Mouse (Mus musculus) midbrain, embryonic 11.5 days (tissue): ENCODE measurements around the gene Cdc42bpa. TPM values are rescaled to one million over a fixed set of nuclear protein-coding genes. Genes with fewer than 3 reads are reported as not detected.

Experiments used
- ATAC-seq: fragments of 200-750 bp; cut with Nextera tagmentation; 2 replicates; pipeline ENCODE4 v1.8.0; 2017; ENCODE audit warnings: moderate TSS enrichment, moderate library complexity; ENCODE audit not compliant: low FRiP score
- DNase-seq: peaks from one replicate; pipeline ENCODE4 v3.0.0; 2015; ENCODE audit warnings: low spot score; ENCODE audit errors: missing footprints
- H3K27ac ChIP-seq: fragments of 300-500 bp; sonication (generic); 2 replicates; pipeline ENCODE4 v1.5.1; 2014; ENCODE audit warnings: low read depth, low read length
- H3K27me3 ChIP-seq: fragments of 300-500 bp; sonication (generic); 2 replicates; pipeline ENCODE4 v1.6.1; 2014; ENCODE audit warnings: mild to moderate bottlenecking, low read length, moderate library complexity, mixed read lengths; ENCODE audit not compliant: control insufficient read depth, insufficient read depth
- H3K36me3 ChIP-seq: fragments of 300-500 bp; sonication (generic); 2 replicates; pipeline ENCODE4 v1.6.1; 2014; ENCODE audit warnings: mild to moderate bottlenecking, low read length, moderate library complexity, mixed read lengths; ENCODE audit not compliant: control insufficient read depth, insufficient read depth
- H3K4me1 ChIP-seq: fragments of 300-500 bp; sonication (generic); 2 replicates; pipeline ENCODE4 v1.6.1; 2014; ENCODE audit warnings: low read length; ENCODE audit not compliant: control insufficient read depth, insufficient read depth
- H3K4me2 ChIP-seq: fragments of 300-500 bp; sonication (generic); 2 replicates; pipeline ENCODE4 v1.6.1; 2014; ENCODE audit warnings: mild to moderate bottlenecking, moderate library complexity
- H3K4me3 ChIP-seq: fragments of 300-500 bp; sonication (generic); 2 replicates; pipeline ENCODE4 v1.5.1; 2014; ENCODE audit warnings: low read depth, low read length
- H3K9ac ChIP-seq: fragments of 300-500 bp; sonication (generic); 2 replicates; pipeline ENCODE4 v1.6.1; 2014; ENCODE audit warnings: low read length
- H3K9me3 ChIP-seq: fragments of 300-500 bp; sonication (generic); 2 replicates; pipeline ENCODE4 v1.6.1; 2016; ENCODE audit warnings: low read length; ENCODE audit not compliant: control insufficient read depth
- WGBS: fragments of 180-500 bp; shearing (Covaris S2); extraction: QIAGEN DNeasy Blood & Tissue Kit; methylation state at CpG from one replicate; pipeline ENCODE4 v1.1.7; 2014; 5-methylcytosine and 5-hydroxymethylcytosine counted together
- polyA plus RNA-seq: library from polyadenylated mRNA; unstranded; fragments of >200 nt; fragmentation: Nextera tagmentation; extraction: Ambion mirVana; gene quantifications from 2 replicates; pipeline ENCODE4 v1.2.1, GENCODE M21; 2014

Cdc42bpa gene
- polyA plus RNA-seq, 1 experiment from 2014 or later = 12.7 TPM

DNA sequence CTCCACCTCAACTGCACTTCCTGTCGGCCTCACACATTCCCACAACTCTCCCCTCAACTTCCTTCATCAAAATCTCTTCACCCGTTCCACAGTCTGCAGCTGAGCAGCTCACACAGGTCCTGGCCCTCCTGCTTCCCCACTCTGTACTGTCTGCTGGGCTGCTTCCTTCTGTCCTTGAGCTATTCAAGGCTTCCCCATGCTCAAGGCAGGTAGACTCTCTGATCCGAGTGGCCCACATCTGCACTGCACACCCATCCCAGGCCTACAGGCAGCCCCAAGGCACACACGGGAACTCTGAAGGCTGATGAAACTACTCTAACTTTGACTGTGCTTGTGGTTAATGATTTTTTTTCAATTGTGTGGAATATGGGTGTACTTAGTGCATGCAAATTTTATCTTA, 232.6 kb downstream of the Cdc42bpa start:
- Histone ChIP-seq H3K4me3 (no peak overlapping the region), H3K27ac (no peak overlapping the region), H3K9me3 (no peaks in the 10 kb centered on the region), H3K4me1 (peaks cover 4% of the 10 kb centered on the region; the same call in 1 of the 2 replicates), H3K4me2 (no peak overlapping the region), H3K36me3 (no peaks in the 10 kb centered on the region), H3K9ac (no peak overlapping the region), H3K27me3 (no peaks in the 10 kb centered on the region)
- peak; percentile 53 for DNase-seq
- WGBS = 62% methylated on average over 4 of the region's 4 CpGs
- ATAC-seq = no peak

GRCm38 (mm10) chr1:180193391-180193935, 233.2 kb downstream of the Cdc42bpa start:
- no peak overlapping the region for H3K9ac ChIP-seq
- no peak for ATAC-seq
- H3K4me1 ChIP-seq = peaks cover 4% of the 10 kb centered on the region; the same call in 1 of the 2 replicates
- H3K4me2 ChIP-seq = no peak overlapping the region
- no peaks in the 10 kb centered on the region for H3K27me3 ChIP-seq
- peak; percentile 39 for DNase-seq
- no peak overlapping the region for H3K27ac ChIP-seq
- 86% methylated on average over 8 of the region's 8 CpGs for WGBS
- no peaks in the 10 kb centered on the region for H3K9me3 ChIP-seq
- H3K4me3 ChIP-seq = no peak overlapping the region
- no peaks in the 10 kb centered on the region for H3K36me3 ChIP-seq

DNA sequence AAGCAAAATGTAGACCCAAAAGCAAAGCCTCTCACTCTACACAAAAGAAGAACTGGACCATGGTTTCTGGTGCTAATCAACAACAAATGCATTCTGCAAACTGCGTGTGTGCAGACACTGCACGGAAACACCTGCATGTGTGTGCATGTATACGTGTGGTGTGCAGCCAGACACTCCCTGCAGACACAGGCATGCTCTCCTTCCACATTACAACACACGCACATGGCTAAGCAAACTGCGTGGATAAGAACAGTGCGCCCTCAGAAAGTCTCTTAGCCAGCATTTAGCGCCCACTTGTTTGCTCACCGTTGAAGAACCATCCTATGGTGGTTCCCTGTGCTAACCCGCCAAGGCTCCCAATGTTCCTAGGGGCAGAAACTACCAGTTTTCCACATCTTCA, 233.8 kb downstream of the Cdc42bpa start:
- Histone ChIP-seq H3K27ac (no peak overlapping the region), H3K4me2 (no peak overlapping the region), H3K4me1 (peaks cover 4% of the 10 kb centered on the region; the same call in 1 of the 2 replicates), H3K4me3 (no peak overlapping the region), H3K9me3 (no peaks in the 10 kb centered on the region), H3K36me3 (no peaks in the 10 kb centered on the region), H3K9ac (no peak overlapping the region), H3K27me3 (no peaks in the 10 kb centered on the region)
- ATAC-seq (no peak), DNase-seq (peak; percentile 28)
- 88% methylated on average over 9 of the region's 9 CpGs for WGBS

DNA sequence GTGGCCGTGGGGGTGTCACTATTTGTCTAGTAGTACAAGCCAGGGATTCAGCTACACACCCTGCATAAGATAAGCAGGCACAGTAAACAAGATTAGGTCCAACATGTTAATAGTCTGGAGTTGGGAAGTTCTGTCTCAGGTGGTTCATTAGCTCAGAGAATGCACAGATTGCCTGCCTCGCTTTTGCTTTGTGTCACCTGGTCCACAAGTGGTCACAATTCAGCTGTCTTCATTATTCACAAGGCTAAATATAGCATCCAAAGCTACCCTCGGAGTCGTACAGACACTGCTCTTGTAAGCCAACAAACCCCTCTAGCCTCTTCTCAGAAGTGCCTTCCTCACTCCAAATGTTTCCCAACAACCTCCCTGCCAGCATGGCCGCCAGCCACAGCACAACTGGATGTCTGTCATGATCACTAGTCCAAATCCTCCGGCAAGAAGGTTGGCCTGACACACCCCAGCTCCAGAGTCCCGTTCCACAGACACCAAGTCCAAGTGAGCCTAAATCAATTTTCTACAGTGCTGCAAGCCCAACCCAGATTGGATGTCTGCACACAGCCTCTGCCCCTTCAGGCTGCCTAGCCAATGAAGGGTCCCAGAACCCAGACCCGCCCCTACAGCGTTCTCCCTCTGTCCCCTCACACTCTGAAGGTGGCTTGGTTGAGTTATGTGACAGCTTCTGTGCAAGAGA, 234.7 kb downstream of the Cdc42bpa start:
- peak; percentile 45 for ATAC-seq
- Histone ChIP-seq H3K27me3 (no peaks in the 10 kb centered on the region), H3K4me1 (peaks cover 4% of the 10 kb centered on the region; the same call in 1 of the 2 replicates), H3K4me3 (peak overlapping the region; percentile 58), H3K27ac (no peak overlapping the region), H3K9me3 (no peaks in the 10 kb centered on the region), H3K4me2 (peak overlapping the region; percentile 96), H3K36me3 (no peaks in the 10 kb centered on the region), H3K9ac (no peak overlapping the region)
- DNase-seq = peak; percentile 81
- 28% methylated on average over 9 of the region's 9 CpGs for WGBS

GRCm38 (mm10) chr1:180195703-180196381, 235.6 kb downstream of the Cdc42bpa start:
- Histone ChIP-seq H3K27ac (no peak overlapping the region), H3K4me1 (peaks cover 4% of the 10 kb centered on the region; the same call in 1 of the 2 replicates), H3K4me3 (peak overlapping the region; percentile 58), H3K36me3 (no peaks in the 10 kb centered on the region), H3K27me3 (no peaks in the 10 kb centered on the region), H3K9ac (peak overlapping the region; percentile 44), H3K4me2 (peak overlapping the region; percentile 96), H3K9me3 (no peaks in the 10 kb centered on the region)
- WGBS = under 1% methylated on average over 53 of the region's 57 CpGs
- peak; percentile 99 for DNase-seq
- peak; percentile 100 for ATAC-seq

GRCm38 (mm10) chr1:180196508-180196907, 236.2 kb downstream of the Cdc42bpa start:
- H3K9me3 ChIP-seq = no peaks in the 10 kb centered on the region
- no peaks in the 10 kb centered on the region for H3K27me3 ChIP-seq
- no peaks in the 10 kb centered on the region for H3K36me3 ChIP-seq
- WGBS = 89% methylated on average over 9 of the region's 9 CpGs
- peaks cover 4% of the 10 kb centered on the region; the same call in 1 of the 2 replicates for H3K4me1 ChIP-seq
- no peak overlapping the region for H3K9ac ChIP-seq
- DNase-seq (peak; percentile 45), ATAC-seq (no peak)
- no peak overlapping the region; the same call in 1 of the 2 replicates for H3K4me3 ChIP-seq
- no peak overlapping the region for H3K27ac ChIP-seq
- H3K4me2 ChIP-seq = peak overlapping the region; percentile 96; the same call in 1 of the 2 replicates

GRCm38 (mm10) chr1:180197956-180198355, 237.7 kb downstream of the Cdc42bpa start:
- H3K36me3 ChIP-seq = no peaks in the 10 kb centered on the region
- H3K4me2 ChIP-seq = no peak overlapping the region
- H3K4me1 ChIP-seq = peaks cover 4% of the 10 kb centered on the region; the same call in 1 of the 2 replicates
- 85% methylated on average over 3 of the region's 3 CpGs for WGBS
- ATAC-seq = no peak
- H3K9me3 ChIP-seq = no peaks in the 10 kb centered on the region
- H3K27me3 ChIP-seq = no peaks in the 10 kb centered on the region
- no peak overlapping the region for H3K9ac ChIP-seq
- H3K27ac ChIP-seq = no peak overlapping the region
- peak; percentile 26 for DNase-seq
- H3K4me3 ChIP-seq = no peak overlapping the region

DNA sequence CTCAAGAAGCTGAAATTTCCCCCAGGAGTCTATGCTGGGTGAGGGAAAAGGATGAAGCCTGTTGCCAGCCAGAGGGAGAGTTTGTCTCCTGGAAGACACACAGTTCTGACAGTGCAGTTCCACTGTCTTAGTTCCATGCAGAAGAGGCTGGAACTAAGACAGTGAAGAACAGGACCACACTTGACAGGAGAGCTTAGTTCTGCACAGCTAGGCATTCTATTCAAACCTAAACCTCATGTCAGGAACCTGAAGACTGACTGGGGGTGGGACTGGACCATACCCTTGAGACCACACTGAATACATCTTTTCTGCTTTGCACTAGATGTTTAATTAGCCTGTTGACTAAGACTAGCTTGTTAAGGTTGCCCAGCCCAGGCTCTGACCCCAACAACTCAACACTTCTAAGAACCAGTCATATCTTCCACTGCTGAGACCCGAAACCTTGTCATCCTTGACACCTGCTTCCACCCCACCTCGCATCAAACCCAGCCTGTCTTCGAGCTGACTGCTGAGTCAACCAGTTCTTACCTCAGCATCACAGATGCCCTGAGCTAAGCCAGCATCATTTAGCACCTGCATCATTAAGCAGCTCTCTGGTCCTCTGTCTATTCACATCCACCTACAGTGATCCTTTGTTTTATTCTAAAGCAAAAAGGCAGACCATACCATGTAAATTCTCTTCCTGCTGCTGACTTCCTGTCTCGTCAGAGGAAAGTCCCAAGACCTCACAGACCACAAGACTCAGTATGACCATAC, 238.9 kb downstream of the Cdc42bpa start, which contains the start of gene Coq8a:
Gene Coq8a (minus strand): TSS at position 644 of the 756 bp plus-strand sequence.
- no peaks in the 10 kb centered on the region for H3K9me3 ChIP-seq
- H3K27me3 ChIP-seq = no peaks in the 10 kb centered on the region
- H3K4me3 ChIP-seq = no peak within 1 kb of the TSS
- no peak for ATAC-seq
- no peak within 1 kb of the TSS for H3K27ac ChIP-seq
- H3K9ac ChIP-seq = no peak within 1 kb of the TSS
- no peak within 1 kb of the TSS for H3K4me2 ChIP-seq
- peaks cover 4% of the 10 kb centered on the region; the same call in 1 of the 2 replicates for H3K4me1 ChIP-seq
- DNase-seq = peak; percentile 45
- H3K36me3 ChIP-seq = no peaks in the 10 kb centered on the region
- WGBS = 67% methylated on average over 4 of the region's 4 CpGs
